Mouse (Mus musculus): Measurements from ENCODE around the gene Gm5767.
A peak's percentile ranks its signal among the peaks of the same experiment; 100 is the strongest.

Gene Gm5767

GRCm38 (mm10) chr16:8669432-8669831 lies 11.1 kb upstream of the Gm5767 start:
- DNase-seq (ENCODE audit: inconsistent age in 2 of 2, low spot score in 1 of 2), result peak in 1 of 2 experiments; percentile 83

- DNase-seq (ENCODE audit: inconsistent age in 2 of 2, low spot score in 1 of 2), result peak in 1 of 2 experiments; percentile 85
Observed at GRCm38 (mm10) chr16:8670041-8671035, 10.2 kb upstream of the Gm5767 start.

GRCm38 (mm10) chr16:8671551-8672349 lies 8.8 kb upstream of the Gm5767 start, which contains the start of gene Carhsp1:
Gene Carhsp1 (minus strand): TSS chr16:8672155.
- peak; percentile 96 to 98 for DNase-seq (ENCODE audit: inconsistent age in 2 of 2, low spot score in 1 of 2)

GRCm38 (mm10) chr16:8672350-8672687 lies 8.3 kb upstream of the Gm5767 start:
- DNase-seq (ENCODE audit: inconsistent age in 2 of 2, low spot score in 1 of 2), result no peak

GRCm38 (mm10) chr16:8672811-8673210 lies 7.8 kb upstream of the Gm5767 start:
- DNase-seq (ENCODE audit: inconsistent age in 2 of 2, low spot score in 1 of 2), result no peak

GRCm38 (mm10) chr16:8673343-8673742 lies 7.2 kb upstream of the Gm5767 start:
- DNase-seq (ENCODE audit: inconsistent age in 2 of 2, low spot score in 1 of 2), result no peak

- DNase-seq (ENCODE audit: inconsistent age in 2 of 2, low spot score in 1 of 2), result peak in 1 of 2 experiments; percentile 86
Observed at GRCm38 (mm10) chr16:8674165-8674564, 6.4 kb upstream of the Gm5767 start.

GRCm38 (mm10) chr16:8675559-8675958 lies 5.0 kb upstream of the Gm5767 start:
- DNase-seq (ENCODE audit: inconsistent age in 2 of 2, low spot score in 1 of 2), result no peak

GRCm38 (mm10) chr16:8676228-8676627 lies 4.3 kb upstream of the Gm5767 start:
- no peak for DNase-seq (ENCODE audit: inconsistent age in 2 of 2, low spot score in 1 of 2)

- peak in 1 of 2 experiments; percentile 83 for DNase-seq (ENCODE audit: inconsistent age in 2 of 2, low spot score in 1 of 2)
Observed at GRCm38 (mm10) chr16:8676800-8677199, 3.8 kb upstream of the Gm5767 start.

- DNase-seq (ENCODE audit: inconsistent age in 2 of 2, low spot score in 1 of 2), result peak in 1 of 2 experiments; percentile 77
Observed at GRCm38 (mm10) chr16:8678035-8678434, 2.5 kb upstream of the Gm5767 start.

GRCm38 (mm10) chr16:8678676-8679075 lies 1.9 kb upstream of the Gm5767 start:
- no peak for DNase-seq (ENCODE audit: inconsistent age in 2 of 2, low spot score in 1 of 2)

GRCm38 (mm10) chr16:8679780-8680179 lies 790 bp upstream of the Gm5767 start:
- no peak for DNase-seq (ENCODE audit: inconsistent age in 2 of 2, low spot score in 1 of 2)

- DNase-seq (ENCODE audit: inconsistent age in 2 of 2, low spot score in 1 of 2), result no peak
Observed at GRCm38 (mm10) chr16:8685087-8685486, 4.5 kb downstream of the Gm5767 start.

- peak; percentile 74 to 93 for DNase-seq (ENCODE audit: inconsistent age in 2 of 2, low spot score in 1 of 2)
Observed at GRCm38 (mm10) chr16:8686121-8686870, 5.7 kb downstream of the Gm5767 start.

GRCm38 (mm10) chr16:8686871-8687535 lies 6.4 kb downstream of the Gm5767 start:
- no peak for DNase-seq (ENCODE audit: inconsistent age in 2 of 2, low spot score in 1 of 2)

GRCm38 (mm10) chr16:8687559-8688112 lies 7.1 kb downstream of the Gm5767 start:
- no peak for DNase-seq (ENCODE audit: inconsistent age in 2 of 2, low spot score in 1 of 2)

GRCm38 (mm10) chr16:8689979-8690656 lies 9.5 kb downstream of the Gm5767 start:
- DNase-seq (ENCODE audit: inconsistent age in 2 of 2, low spot score in 1 of 2), result peak in 1 of 2 experiments; percentile 72

- no peak for DNase-seq (ENCODE audit: inconsistent age in 2 of 2, low spot score in 1 of 2)
Observed at GRCm38 (mm10) chr16:8691206-8691605, 10.6 kb downstream of the Gm5767 start.

Data from adrenal gland, adult (tissue).